Mouse (Mus musculus) erythroblast, embryonic 14.5 days (primary cell): ENCODE results near the gene Cmtm4.

ENCODE experiments used
- GATA1 ChIP-seq: IDR thresholded peaks from 2 replicates; pipeline ENCODE4 v1.6.1; 2012; ENCODE audit warnings: low read length, inconsistent platforms, mixed read lengths
- TAL1 ChIP-seq: IDR thresholded peaks from 3 replicates; pipeline ENCODE4 v1.6.1; 2012; ENCODE audit warnings: low read length, inconsistent platforms, mixed read lengths

GRCm38 (mm10) chr8:104379301-104379836, 16.2 kb downstream of the Cmtm4 start:
- TF ChIP-seq TAL1 (no peak), GATA1 (no peak)
